Mouse (Mus musculus): ENCODE results near the gene Ocm.

- TF ChIP-seq CHD2 (IDR thresholded peaks at IDR 0.05; ENCODE audit: low read length) (no peak), GABPA (IDR thresholded peaks at IDR 0.05; ENCODE audit: insufficient replicate concordance, low read depth, low read length) (no peak), E2F4 (IDR thresholded peaks at IDR 0.05; ENCODE audit: insufficient replicate concordance, low read depth, low read length) (no peak), CTCF (conservative IDR thresholded peaks at IDR 0.05 in 1 of 2, IDR thresholded peaks at IDR 0.05 in 1 of 2; ENCODE audit: low read depth in 2 of 2, low read length in 2 of 2) (no peak)
Measured at GRCm38 (mm10) chr5:144032491-144032890, 6.0 kb upstream of the Ocm start.

All from CH12.LX (cell line).